Mouse (Mus musculus) hindbrain, embryonic 14.5 days (tissue): ENCODE data around the gene Prkch. TPM values are rescaled to one million over a fixed set of nuclear protein-coding genes. Genes with fewer than 3 reads are reported as not detected.

Source experiments
- ATAC-seq: fragments of 200-750 bp; cut with Nextera tagmentation; 2 replicates; pipeline ENCODE4 v1.8.0; 2017; ENCODE audit warnings: moderate number of reproducible peaks, mild to moderate bottlenecking, moderate TSS enrichment, moderate library complexity; ENCODE audit not compliant: low FRiP score
- DNase-seq: peaks from one replicate; pipeline ENCODE4 v3.0.0-alpha.2; 2015; ENCODE audit warnings: low spot score
- H3K27ac ChIP-seq: fragments of 300-500 bp; sonication (generic); 2 replicates; pipeline ENCODE4 v1.5.1; 2014; ENCODE audit warnings: mild to moderate bottlenecking, moderate library complexity
- H3K27me3 ChIP-seq: fragments of 300-500 bp; sonication (generic); 2 replicates; pipeline ENCODE4 v1.6.1; 2014; ENCODE audit warnings: mild to moderate bottlenecking, low read length, mixed read lengths; ENCODE audit not compliant: control insufficient read depth, insufficient read depth
- H3K36me3 ChIP-seq: fragments of 300-500 bp; sonication (generic); replicated peaks from 2 replicates; pipeline ENCODE4 v1.6.1; 2014; ENCODE audit not compliant: control insufficient read depth, insufficient read depth
- H3K4me1 ChIP-seq: fragments of 300-500 bp; sonication (generic); replicated peaks from 2 replicates; pipeline ENCODE4 v1.6.1; 2014; ENCODE audit warnings: antibody characterized with exemption, low read length, mixed read lengths; ENCODE audit not compliant: control insufficient read depth, insufficient read depth
- H3K4me2 ChIP-seq: fragments of 300-500 bp; sonication (generic); replicated peaks from 2 replicates; pipeline ENCODE4 v1.6.1; 2014; ENCODE audit warnings: mild to moderate bottlenecking, moderate library complexity
- H3K4me3 ChIP-seq: fragments of 300-500 bp; sonication (generic); replicated peaks from 2 replicates; pipeline ENCODE4 v1.5.1; 2014; ENCODE audit warnings: mild to moderate bottlenecking, low read length
- H3K9ac ChIP-seq: fragments of 300-500 bp; sonication (generic); 2 replicates; pipeline ENCODE4 v1.6.1; 2014
- H3K9me3 ChIP-seq: fragments of 300-500 bp; sonication (generic); 2 replicates; pipeline ENCODE4 v1.6.1; 2016; ENCODE audit warnings: low read length; ENCODE audit not compliant: control insufficient read depth
- WGBS: fragments of 180-500 bp; shearing (Covaris S2); extraction: QIAGEN DNeasy Blood & Tissue Kit; methylation state at CpG from one replicate; pipeline ENCODE4 v1.1.7; 2014; 5-methylcytosine and 5-hydroxymethylcytosine counted together
- polyA plus RNA-seq: library from polyadenylated mRNA; unstranded; fragments of >200 nt; fragmentation: Nextera tagmentation; extraction: Ambion mirVana; gene quantifications from 2 replicates; pipeline ENCODE4 v1.2.1, GENCODE M21; 2014

Gene Prkch
- polyA plus RNA-seq, 1 experiment from 2014 or later, result 9.9 TPM

DNA sequence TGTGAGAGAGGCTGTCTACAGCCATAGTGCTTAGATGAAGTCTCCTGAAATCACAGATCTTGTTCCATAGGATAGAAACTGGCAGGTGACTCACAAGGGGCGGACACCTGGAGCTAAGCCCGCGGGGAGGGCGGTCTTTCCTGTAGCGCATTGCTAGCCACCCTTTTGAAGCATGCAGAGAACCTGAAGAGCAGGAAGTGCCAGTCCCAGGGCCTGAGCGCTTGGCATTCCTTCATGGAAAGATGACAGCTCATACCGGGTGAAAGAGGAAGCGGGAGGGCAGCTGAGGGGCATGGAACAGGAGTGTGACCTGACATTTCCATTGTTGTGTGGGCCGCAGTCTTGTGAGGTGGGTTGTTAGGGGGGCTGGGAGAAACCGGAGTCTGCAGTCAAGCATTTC, 33.1 kb downstream of the Prkch start:
- H3K9ac ChIP-seq, result no peak overlapping the region
- DNase-seq, result no peak
- no peaks in the 10 kb centered on the region for H3K27me3 ChIP-seq
- 47% methylated on average over 10 of the region's 10 CpGs for WGBS
- H3K4me3 ChIP-seq, result no peak overlapping the region
- no peaks in the 10 kb centered on the region for H3K4me1 ChIP-seq
- no peaks in the 10 kb centered on the region for H3K36me3 ChIP-seq
- no peaks in the 10 kb centered on the region for H3K9me3 ChIP-seq
- H3K4me2 ChIP-seq, result no peak overlapping the region
- ATAC-seq, result no peak
- H3K27ac ChIP-seq, result no peak overlapping the region

DNA sequence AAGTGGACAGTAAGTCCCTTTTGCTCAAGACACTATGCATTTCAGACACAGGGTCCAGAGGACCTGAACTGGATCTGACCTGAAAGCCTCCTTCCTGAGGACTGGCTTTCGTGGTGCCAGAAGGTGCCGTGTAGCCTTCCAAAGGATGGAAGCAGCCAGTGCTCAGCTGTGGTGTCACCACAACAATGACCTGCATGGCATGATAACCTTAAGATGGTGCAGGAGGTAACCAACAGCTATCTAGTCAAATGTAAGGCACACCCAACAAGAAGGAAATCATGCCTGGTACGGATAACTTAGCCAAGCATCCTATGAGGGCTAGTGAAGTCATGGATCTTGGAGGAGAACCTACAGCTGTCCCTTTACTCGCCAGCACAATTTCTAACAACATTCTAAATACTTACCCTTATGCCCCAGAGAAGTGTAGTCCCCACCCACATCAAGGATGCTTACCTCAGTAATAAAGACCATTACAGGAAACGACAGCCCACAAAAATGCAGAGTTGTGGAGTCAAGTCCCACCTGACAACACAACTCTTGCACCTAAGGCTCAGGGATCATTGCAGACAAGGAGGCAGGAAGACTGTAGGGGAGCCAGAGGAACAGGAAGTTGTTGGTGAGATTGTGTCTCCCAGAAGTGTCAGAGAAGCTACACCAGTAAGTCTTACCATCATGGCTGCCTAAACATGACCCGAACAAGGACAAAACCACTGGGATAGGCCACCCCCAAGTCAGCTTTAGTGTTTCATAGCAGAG, 40.9 kb downstream of the Prkch start:
- 94% methylated on average over 6 of the region's 6 CpGs for WGBS
- no peaks in the 10 kb centered on the region for H3K36me3 ChIP-seq
- no peaks in the 10 kb centered on the region for H3K27me3 ChIP-seq
- no peak overlapping the region for H3K4me3 ChIP-seq
- H3K9me3 ChIP-seq, result no peaks in the 10 kb centered on the region
- no peaks in the 10 kb centered on the region for H3K4me1 ChIP-seq
- no peak for DNase-seq
- no peak overlapping the region for H3K27ac ChIP-seq
- no peak for ATAC-seq
- no peak overlapping the region for H3K9ac ChIP-seq
- no peak overlapping the region for H3K4me2 ChIP-seq

DNA sequence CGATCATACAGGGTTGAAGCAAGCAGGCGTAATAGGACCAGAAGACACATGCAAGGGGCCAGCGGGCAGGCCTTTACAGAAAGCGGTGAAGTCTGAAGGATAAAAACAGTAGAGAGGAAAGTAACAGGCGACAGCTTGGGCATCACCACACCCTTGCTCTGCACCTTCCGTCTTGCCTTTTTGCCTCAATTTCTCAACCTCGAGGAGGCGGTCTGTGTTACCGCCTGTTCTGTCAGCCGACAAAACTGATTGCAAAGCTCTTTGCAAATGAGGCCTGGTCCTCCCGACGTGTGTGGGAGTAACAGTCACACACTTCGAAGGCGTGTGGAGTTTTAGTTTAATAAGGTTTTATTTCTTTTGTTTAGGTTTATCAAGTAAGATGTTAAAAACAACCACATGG, 43.3 kb downstream of the Prkch start:
- no peak overlapping the region for H3K27ac ChIP-seq
- H3K36me3 ChIP-seq, result no peaks in the 10 kb centered on the region
- no peaks in the 10 kb centered on the region for H3K4me1 ChIP-seq
- no peaks in the 10 kb centered on the region for H3K27me3 ChIP-seq
- no peak overlapping the region for H3K4me3 ChIP-seq
- 86% methylated on average over 14 of the region's 14 CpGs for WGBS
- ATAC-seq (no peak), DNase-seq (no peak)
- no peak overlapping the region for H3K9ac ChIP-seq
- no peak overlapping the region for H3K4me2 ChIP-seq
- no peaks in the 10 kb centered on the region for H3K9me3 ChIP-seq

DNA sequence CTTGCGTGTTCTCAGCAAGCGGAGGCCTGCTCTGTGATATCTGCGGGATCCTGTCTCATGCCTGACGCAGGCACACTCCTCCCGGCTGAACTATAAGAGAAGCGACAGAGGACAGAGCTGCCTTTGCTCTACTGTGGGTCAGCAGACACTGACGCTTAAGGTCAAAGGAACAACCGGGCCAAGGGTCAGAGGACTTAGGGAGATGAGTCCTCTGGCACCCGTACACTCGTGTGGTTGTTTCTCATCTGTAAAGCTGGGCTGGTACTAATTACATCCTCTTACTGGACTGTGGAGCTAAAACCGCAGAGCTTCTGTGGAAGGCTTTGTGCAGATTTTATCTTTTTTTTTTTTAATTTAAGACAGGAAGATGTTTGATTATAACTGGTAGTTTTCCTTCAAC, 46.0 kb downstream of the Prkch start:
- WGBS, result 85% methylated on average over 11 of the region's 11 CpGs
- Histone ChIP-seq H3K4me2 (no peak overlapping the region), H3K4me1 (no peaks in the 10 kb centered on the region), H3K36me3 (no peaks in the 10 kb centered on the region), H3K9ac (no peak overlapping the region), H3K27ac (no peak overlapping the region), H3K9me3 (no peaks in the 10 kb centered on the region), H3K4me3 (no peak overlapping the region), H3K27me3 (no peaks in the 10 kb centered on the region)
- DNase-seq, result no peak
- ATAC-seq, result no peak

DNA sequence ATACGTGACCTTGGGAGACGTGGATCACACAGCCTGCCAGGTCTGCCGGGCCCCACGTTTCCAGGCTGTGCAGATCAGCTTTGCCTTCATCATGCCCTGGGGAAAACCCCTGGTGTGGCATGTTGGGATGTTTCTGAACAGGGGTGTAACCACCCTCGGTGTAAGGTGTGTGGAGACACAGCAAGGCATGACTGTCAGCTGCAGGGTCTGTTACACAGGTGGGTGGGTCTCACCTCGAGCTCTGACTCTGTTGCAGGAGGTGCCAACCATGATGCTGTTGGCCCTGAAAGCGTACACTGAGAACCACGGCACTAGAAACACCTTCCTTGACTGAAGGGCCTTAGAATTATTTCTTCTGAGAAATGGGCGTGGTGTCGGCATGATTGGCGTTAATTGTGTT, 46.6 kb downstream of the Prkch start:
- H3K36me3 ChIP-seq, result no peaks in the 10 kb centered on the region
- H3K4me3 ChIP-seq, result no peak overlapping the region
- H3K9ac ChIP-seq, result no peak overlapping the region
- WGBS, result 86% methylated on average over 11 of the region's 11 CpGs
- H3K27ac ChIP-seq, result no peak overlapping the region
- no peaks in the 10 kb centered on the region for H3K27me3 ChIP-seq
- DNase-seq, result no peak
- ATAC-seq, result no peak
- no peaks in the 10 kb centered on the region for H3K4me1 ChIP-seq
- no peaks in the 10 kb centered on the region for H3K9me3 ChIP-seq
- no peak overlapping the region for H3K4me2 ChIP-seq

DNA sequence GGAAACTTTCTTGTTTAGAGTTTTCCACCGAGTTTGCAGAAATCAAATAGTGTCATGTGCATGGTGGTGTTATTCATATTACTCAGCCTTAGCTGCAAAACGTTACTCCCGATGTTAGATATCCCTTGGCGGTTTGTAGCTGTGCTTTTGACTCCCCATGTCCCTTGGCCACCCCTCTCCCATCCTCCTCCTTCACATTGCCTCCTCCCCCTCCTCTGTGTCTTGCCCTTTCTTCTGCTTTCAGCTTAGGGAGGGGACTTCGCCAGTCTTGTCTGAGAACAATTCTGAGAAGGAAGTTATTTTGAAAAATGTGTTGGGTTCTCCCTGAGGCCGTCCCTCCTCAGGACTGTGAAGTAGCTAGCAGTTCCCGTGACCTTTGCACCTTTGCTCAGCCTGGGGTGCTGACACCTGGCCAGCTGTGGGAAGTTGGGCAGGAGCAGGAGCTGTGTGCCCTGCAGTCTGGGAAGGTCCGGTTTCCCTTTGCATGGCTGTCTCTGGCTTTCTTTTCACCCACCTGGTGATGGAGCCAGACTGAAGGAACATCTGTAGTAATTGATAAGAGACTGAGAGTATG, 48.2 kb downstream of the Prkch start:
- 31% methylated on average over 8 of the region's 8 CpGs for WGBS
- Histone ChIP-seq H3K27me3 (no peaks in the 10 kb centered on the region), H3K36me3 (no peaks in the 10 kb centered on the region), H3K4me1 (no peaks in the 10 kb centered on the region), H3K9me3 (no peaks in the 10 kb centered on the region), H3K27ac (no peak overlapping the region), H3K4me2 (no peak overlapping the region), H3K4me3 (no peak overlapping the region), H3K9ac (no peak overlapping the region)
- ATAC-seq (no peak), DNase-seq (no peak)

DNA sequence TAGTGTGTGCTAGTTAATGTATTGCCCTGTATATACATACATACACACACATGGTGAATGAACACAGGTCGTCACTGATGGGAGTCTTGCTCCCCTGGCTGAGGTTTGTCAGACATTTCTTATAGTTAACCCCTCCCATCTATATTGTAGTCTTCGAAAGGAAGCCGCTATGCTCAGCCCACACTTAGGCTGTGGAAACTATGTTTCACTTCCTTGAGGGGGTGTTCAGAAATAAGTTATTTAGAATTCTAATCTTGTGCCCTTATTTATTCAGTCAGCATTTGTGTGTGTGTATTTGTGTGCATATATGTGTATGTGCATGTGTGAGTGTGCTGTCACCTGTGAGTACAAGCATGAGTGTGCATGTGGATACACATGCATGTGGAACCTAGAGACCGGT, 49.1 kb downstream of the Prkch start:
- 93% methylated on average over 4 of the region's 4 CpGs for WGBS
- Histone ChIP-seq H3K4me2 (no peak overlapping the region), H3K27ac (no peak overlapping the region), H3K9ac (no peak overlapping the region), H3K4me3 (no peak overlapping the region), H3K9me3 (no peaks in the 10 kb centered on the region), H3K27me3 (no peaks in the 10 kb centered on the region), H3K36me3 (no peaks in the 10 kb centered on the region), H3K4me1 (no peaks in the 10 kb centered on the region)
- no peak for ATAC-seq
- DNase-seq, result no peak

DNA sequence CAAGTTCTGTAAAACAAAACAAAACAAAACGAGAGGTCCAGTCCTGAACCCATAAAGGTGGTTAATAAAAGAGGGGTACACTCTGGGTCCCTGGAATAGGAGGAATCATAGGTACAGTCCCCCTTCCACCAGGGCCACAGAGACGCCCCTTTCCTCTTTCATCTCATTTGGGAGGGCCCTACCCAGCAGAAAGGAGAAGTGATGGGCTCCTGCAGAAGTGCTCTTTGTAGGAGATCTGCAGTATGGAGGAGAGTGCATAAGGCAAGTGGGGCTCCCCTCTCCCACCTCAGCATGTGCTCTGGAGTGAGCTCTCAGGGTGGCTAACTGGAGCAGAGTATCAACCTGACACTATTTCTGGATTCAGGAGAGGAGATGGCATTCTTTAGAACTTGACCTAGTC, 55.0 kb downstream of the Prkch start:
- ATAC-seq, result no peak
- Histone ChIP-seq H3K36me3 (no peaks in the 10 kb centered on the region), H3K27ac (no peak overlapping the region), H3K4me3 (no peak overlapping the region), H3K9me3 (no peaks in the 10 kb centered on the region), H3K27me3 (no peaks in the 10 kb centered on the region), H3K4me1 (no peaks in the 10 kb centered on the region), H3K9ac (no peak overlapping the region), H3K4me2 (no peak overlapping the region)
- no peak for DNase-seq
- WGBS, result 72% methylated on average over 2 of the region's 2 CpGs

DNA sequence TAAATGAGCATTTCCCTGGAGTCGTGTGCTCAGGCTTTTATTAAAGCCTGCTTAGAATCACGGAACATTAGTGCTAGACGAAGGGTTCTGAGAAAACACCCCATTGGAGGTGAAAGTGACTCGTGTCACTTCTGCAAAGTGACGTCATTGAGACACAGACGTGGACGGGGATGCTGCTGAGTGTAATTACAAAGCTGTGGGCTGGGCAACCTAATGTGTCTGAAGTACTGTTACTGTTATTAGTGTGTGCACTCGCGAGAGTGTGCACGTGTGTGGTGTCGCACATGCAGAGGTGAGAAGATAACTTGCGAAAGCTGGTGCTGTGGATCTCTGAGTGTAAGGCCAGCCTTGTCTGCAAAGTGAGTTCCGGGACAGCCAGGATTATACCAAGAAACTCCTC, 56.6 kb downstream of the Prkch start:
- DNase-seq (no peak), ATAC-seq (no peak)
- 75% methylated on average over 13 of the region's 13 CpGs for WGBS
- no peak overlapping the region for H3K27ac ChIP-seq
- H3K4me1 ChIP-seq, result no peaks in the 10 kb centered on the region
- H3K9me3 ChIP-seq, result no peaks in the 10 kb centered on the region
- H3K4me2 ChIP-seq, result no peak overlapping the region
- no peaks in the 10 kb centered on the region for H3K27me3 ChIP-seq
- H3K4me3 ChIP-seq, result no peak overlapping the region
- H3K36me3 ChIP-seq, result no peaks in the 10 kb centered on the region
- no peak overlapping the region for H3K9ac ChIP-seq

DNA sequence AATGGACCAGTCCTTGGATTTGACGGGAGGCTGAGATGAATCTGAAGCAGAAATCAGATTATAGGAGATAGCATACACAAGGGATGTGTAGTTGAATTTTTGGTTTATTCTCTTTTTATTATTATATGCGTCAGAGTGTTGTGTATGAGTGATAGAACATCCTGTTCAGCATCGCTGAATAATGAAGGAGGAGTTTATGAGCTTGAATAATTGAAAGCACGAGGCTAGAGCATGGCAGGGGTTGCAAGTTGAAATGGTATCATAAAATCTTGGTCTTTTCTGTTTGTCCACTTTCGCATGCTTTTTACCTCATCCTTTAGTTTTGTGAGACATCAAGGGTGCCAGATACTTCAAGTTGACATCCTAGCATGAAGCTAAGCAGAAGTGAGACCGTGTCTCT, 60.6 kb downstream of the Prkch start:
- WGBS, result 90% methylated on average over 6 of the region's 6 CpGs
- no peak overlapping the region for H3K27ac ChIP-seq
- DNase-seq (no peak), ATAC-seq (no peak)
- no peak overlapping the region for H3K4me3 ChIP-seq
- no peaks in the 10 kb centered on the region for H3K36me3 ChIP-seq
- no peaks in the 10 kb centered on the region for H3K27me3 ChIP-seq
- no peak overlapping the region for H3K9ac ChIP-seq
- H3K4me1 ChIP-seq, result no peaks in the 10 kb centered on the region
- no peak overlapping the region for H3K4me2 ChIP-seq
- H3K9me3 ChIP-seq, result no peaks in the 10 kb centered on the region
